Mouse (Mus musculus): ENCODE data around the gene Gpr61.

Gpr61 gene

DNA sequence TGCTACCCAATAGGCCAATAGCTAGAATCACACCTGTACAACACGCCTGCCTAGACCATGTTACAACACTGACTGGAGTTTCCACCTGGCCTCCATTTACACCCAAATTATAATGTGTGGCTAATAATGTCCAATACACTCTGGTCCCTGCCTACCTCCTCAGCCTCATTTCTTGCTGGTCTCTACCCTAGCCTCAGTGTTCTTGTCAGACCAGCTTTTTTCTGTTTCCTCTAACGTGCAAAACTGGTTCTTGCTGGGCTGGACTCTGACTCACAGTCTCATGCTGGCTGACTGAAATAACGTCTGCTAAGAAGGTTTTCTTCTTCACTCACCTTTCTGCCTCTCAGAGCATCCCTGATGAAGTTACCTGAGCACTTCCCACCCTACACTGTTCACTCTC, 28.4 kb downstream of the Gpr61 start:
- DNase-seq, result no peak

DNA sequence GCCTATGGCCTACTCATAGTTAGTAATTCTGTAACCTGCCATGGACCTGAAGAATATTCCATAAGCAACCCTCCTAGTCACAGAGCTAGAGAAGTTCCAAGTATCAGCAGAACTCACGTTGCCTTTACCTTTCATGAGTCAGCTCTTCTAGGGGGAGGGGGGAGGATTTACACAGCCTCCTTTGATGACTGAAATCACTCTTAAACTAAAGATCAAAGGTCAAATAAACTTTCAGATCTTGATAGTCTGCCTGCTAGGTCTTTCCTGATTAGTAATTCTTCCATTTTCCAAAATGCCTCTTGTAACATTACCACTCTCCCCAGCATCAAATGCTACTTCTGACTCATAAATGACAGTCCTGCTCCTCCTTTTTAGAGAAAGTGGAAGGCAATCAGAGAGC, 30.6 kb downstream of the Gpr61 start:
- DNase-seq, result no peak

DNA sequence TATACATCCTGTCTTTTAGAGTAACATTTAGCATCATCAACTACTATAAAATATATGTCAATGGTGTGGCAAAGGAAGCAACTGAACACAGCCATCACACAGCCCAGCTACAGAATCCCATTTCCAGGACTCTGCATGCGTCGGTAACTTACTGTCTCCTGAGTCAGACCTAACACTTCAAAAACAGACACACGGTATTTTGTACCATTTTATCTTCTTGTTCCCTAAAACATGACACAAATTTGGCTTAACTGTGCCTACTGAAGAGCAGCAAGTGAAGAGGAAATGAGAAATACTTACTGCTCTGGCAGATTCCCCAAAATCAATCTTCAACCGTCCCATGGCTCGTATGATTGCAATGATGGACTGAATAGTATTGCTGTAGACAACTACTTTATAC, 31.4 kb downstream of the Gpr61 start:
- no peak for DNase-seq

DNA sequence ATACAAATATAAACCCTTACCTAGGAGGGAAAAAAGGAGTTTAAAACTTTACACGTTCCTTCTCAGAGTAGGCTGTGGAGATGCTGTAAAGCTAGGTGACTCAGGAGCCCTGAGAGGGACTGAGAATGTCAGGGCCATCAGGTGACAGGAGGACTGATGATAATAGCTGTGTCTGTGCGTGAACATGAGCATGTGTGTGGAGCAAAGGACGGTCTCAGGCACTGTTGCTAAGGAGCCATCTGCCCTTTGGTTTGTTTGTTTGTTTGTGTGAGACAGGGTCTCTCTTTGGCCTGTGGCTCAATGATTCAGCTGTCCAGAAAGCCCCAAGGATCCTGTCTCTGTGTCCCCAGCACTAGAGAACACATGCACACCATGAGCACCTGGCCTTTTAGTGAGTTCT, 33.6 kb downstream of the Gpr61 start:
- no peak for DNase-seq

DNA sequence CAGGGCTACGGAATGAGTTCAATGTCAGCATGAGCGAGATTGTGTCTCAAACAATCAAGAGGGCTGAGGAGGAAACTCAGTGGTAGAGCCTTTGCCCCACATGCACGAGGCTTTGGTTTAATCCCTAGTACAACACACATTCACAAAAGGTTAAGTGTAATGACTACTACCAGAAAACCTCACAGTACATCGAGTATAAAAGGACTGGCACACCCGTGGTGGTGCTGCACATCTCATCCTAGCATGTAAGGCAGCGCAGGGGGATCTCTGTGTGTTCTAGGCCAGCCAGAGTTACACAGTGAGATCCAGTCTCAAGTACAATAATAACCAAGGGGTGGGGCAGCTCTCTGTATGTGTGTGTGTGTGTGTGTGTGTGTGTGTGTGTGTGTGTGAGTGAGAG, 37.2 kb downstream of the Gpr61 start:
- DNase-seq, result no peak

DNA sequence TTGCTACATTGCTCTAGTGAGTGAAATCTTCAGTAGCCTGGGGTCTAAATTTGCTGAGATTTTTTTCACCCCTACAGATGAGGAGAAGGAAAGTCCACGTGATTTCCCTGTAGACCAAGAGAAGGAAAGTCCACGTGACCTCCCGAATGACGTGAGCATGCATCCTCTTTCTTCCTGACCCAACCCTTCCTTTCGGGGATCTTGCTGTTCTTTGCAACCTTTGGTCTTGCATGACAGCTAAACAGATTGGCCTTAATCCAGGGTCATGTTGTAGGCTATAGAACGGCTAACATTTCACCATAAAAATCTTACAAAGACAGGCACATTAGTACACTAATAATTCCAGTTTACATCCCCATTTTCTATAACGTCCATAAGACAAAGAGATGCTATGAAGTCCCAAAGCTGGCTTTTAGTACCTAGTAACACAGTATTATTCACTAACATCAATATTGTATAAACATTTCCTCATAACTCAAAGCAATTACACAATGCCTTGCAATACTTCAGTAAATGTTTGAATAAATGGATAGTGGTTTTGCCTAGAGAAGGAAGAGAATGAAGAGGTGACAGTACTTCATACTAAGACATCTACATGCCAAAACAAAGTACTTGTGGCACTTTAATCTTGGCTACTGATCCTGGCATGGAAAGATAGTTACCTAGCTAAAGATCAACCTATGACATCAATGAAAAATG, 40.9 kb downstream of the Gpr61 start:
- no peak for DNase-seq

DNA sequence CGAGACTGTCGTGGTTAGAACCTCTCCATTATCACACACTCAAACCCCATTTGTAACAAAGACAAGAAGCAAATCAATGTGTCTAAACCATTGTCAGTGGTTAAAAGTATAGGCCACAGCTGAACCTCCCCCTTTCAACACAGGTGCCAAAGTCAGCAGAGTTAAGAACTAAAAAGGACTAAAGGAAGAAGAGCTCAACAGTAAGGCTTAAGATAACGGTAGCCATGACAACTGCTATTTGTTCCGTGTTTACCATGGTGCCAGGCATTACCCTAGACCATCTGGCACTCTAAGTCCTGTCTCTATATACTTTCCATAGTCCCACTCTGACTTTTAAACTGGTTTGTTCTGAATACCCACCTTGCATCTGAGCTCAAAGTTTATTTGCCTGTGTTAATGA, 42.0 kb downstream of the Gpr61 start:
- no peak for DNase-seq

DNA sequence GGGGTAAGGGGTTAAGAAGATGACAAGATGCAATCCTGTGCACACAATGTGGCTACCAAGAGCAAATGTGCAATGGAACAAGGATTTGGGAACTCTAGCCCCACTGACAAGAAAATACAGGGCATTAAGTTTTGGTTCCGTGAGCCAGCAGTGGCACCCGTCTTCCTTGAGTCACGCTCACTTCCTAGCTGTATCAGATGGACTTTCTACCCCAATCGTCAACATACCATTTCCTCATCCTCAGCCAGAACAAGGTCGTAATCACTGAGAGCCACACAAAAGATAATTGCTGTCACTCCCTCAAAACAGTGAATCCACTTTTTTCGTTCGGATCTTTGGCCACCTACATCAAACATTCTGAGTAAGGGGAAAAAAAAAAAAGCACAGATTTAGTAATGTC, 42.4 kb downstream of the Gpr61 start:
- no peak for DNase-seq

DNA sequence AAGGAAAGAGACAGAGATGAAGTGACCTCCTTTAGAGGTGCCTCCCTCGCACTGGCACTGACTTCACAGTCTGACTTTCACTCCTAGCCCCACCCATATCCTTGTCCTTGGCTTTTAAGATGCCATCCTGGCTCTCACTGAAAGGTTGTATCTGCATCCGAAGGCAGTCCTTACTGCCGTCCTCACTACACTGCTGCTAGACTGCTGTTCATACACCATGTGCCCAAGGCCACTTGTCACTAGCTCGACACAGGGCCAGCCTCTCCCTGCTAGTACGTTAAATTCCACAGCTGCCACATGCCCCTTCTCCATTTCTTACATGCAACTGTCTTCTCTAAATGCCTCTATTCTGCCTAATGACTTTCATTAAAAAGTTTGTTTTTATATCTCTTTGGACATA, 43.4 kb downstream of the Gpr61 start:
- no peak for DNase-seq

DNA sequence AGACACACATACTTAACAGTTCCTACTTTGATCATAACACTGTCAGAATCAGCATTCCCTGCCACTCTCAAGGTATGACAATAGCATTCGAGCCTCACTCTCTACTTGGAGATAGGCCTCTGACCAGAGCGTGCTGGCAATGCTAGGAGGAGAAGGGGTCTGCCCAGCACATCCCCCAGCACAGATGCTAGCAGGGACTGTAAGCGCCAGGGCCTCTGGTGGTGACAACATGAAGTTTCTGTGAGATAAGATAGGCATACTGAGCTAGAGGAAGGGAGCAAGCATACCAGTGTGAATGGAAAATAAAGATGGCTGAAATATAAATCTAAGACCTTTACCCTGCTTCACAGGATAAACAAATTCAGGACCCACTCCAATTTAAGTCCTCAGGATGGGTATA, 49.4 kb downstream of the Gpr61 start:
- no peak for DNase-seq

DNA sequence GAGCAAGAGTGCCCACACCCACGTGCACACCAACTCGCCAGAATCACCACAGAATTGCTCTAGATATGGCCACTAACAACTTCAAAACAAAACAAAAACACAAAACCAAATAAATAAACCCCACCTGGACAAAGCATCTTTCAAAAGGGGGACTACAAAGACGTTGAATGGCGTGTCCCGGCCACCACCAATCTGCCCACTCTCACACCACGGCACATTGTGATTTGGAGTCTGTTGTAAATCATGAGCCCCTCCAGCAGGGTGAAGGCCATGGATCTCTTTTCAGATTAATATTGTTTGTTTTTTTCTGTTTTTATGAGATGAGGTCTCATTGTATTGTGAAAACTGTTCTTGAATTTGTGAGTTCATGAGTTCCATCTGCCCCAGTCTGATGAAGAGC, 52.6 kb downstream of the Gpr61 start:
- no peak for DNase-seq

DNA sequence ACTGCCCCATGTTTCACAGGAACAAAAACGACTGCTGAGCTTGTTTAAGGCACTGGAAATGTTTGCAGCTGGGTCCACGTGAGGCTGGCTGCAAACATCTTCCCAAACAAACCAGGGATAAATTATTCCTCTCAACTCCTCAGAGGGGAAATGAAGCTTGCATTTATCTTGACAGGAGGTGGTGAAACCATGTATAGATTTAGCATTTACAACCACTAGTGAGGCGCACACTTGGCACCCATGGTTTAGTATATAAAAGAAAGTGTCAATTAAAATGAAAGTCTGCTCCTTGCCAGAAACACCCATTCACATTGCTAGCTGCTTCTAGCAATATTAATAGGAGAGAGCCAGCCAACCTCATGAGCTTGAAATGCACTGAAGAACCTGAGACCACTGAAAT, 53.1 kb downstream of the Gpr61 start:
- no peak for DNase-seq
